Mouse (Mus musculus): ENCODE data around the gene Cd200r2.

DNA sequence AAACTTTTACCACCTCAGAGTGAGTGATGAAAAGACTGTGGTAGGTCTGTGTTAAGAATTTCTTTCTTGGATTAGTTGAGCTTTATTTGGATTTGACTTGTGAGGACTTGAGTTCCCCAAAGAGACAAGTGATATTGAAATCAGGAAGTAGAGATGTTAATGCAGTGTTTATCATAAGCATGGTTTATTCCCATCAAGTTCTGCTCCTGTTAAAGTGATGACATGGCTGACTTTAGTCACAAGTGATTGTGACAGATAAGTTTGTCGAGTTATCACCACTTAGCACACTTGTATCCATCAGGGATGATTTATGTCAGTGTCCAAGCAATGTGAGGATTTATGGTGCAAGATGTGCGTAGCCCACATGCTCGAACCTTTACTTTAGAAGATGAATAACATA is 34.6 kb upstream of the Cd200r2 start:
- TF ChIP-seq CTCF (IDR thresholded peaks at IDR 0.05; ENCODE audit: low read depth) = no peak
- no peak for TF ChIP-seq EP300 (optimal IDR thresholded peaks at IDR 0.05)
